Mouse (Mus musculus): ENCODE results near the gene Myocd. TPM values are rescaled to one million over a fixed set of nuclear protein-coding genes. Genes with fewer than 3 reads are reported as not detected.

Myocd gene
- polyA plus RNA-seq (2012; ENCODE audit: insufficient read depth, insufficient read length, low replicate concordance, missing spikeins): not detected in 2 replicates

- 1% methylated on average over 37 of the region's 37 CpGs for WGBS
- Histone ChIP-seq H3K4me3 (ENCODE audit: insufficient read depth, low read depth, low read length) (peak within 1 kb of the TSS; percentile 31), H3K27ac (ENCODE audit: insufficient read depth, low read depth, low read length) (no peak within 1 kb of the TSS), H3K4me1 (ENCODE audit: control insufficient read depth, insufficient read depth, low read length) (peaks cover 11% of the 10 kb centered on the region)
- TF ChIP-seq POLR2A (IDR thresholded peaks at IDR 0.05; ENCODE audit: insufficient read depth, low read depth, low read length): no peak
- TF ChIP-seq CTCF (IDR thresholded peaks at IDR 0.05; ENCODE audit: insufficient read depth, low read depth, low read length): no peak
These were observed at the start of gene Myocd for GRCm38 (mm10) chr11:65269851-65270473. Gene Myocd, minus strand, starts transcription at chr11:65269989.

- H3K27ac ChIP-seq (ENCODE audit: insufficient read depth, low read depth, low read length): no peak overlapping the region
- TF ChIP-seq CTCF (IDR thresholded peaks at IDR 0.05; ENCODE audit: insufficient read depth, low read depth, low read length): no peak
- no peak for TF ChIP-seq POLR2A (IDR thresholded peaks at IDR 0.05; ENCODE audit: insufficient read depth, low read depth, low read length)
- no peaks in the 10 kb centered on the region for H3K4me1 ChIP-seq (ENCODE audit: control insufficient read depth, insufficient read depth, low read length)
- no peak overlapping the region for H3K4me3 ChIP-seq (ENCODE audit: insufficient read depth, low read depth, low read length)
- 93% methylated on average over 3 of the region's 3 CpGs for WGBS
These were observed 34.0 kb upstream of the Myocd start for GRCm38 (mm10) chr11:65303824-65304223.

GRCm38 (mm10) chr11:65294128-65294833 lies 24.5 kb upstream of the Myocd start:
- 87% methylated on average over 10 of the region's 10 CpGs for WGBS
- Histone ChIP-seq H3K4me3 (ENCODE audit: insufficient read depth, low read depth, low read length) (no peak overlapping the region), H3K4me1 (ENCODE audit: control insufficient read depth, insufficient read depth, low read length) (peaks cover 2% of the 10 kb centered on the region; the same call in 1 of the 2 replicates), H3K27ac (ENCODE audit: insufficient read depth, low read depth, low read length) (no peak overlapping the region)
- no peak for TF ChIP-seq CTCF (IDR thresholded peaks at IDR 0.05; ENCODE audit: insufficient read depth, low read depth, low read length)
- no peak for TF ChIP-seq POLR2A (IDR thresholded peaks at IDR 0.05; ENCODE audit: insufficient read depth, low read depth, low read length)

GRCm38 (mm10) chr11:65292994-65293393 lies 23.2 kb upstream of the Myocd start:
- H3K4me3 ChIP-seq (ENCODE audit: insufficient read depth, low read depth, low read length): no peak overlapping the region
- no peak for TF ChIP-seq POLR2A (IDR thresholded peaks at IDR 0.05; ENCODE audit: insufficient read depth, low read depth, low read length)
- no peak for TF ChIP-seq CTCF (IDR thresholded peaks at IDR 0.05; ENCODE audit: insufficient read depth, low read depth, low read length)

GRCm38 (mm10) chr11:65287706-65288105 lies 17.9 kb upstream of the Myocd start:
- H3K4me3 ChIP-seq (ENCODE audit: insufficient read depth, low read depth, low read length): no peak overlapping the region
- 70% methylated on average over 8 of the region's 8 CpGs for WGBS
- TF ChIP-seq POLR2A (IDR thresholded peaks at IDR 0.05; ENCODE audit: insufficient read depth, low read depth, low read length) (no peak), CTCF (IDR thresholded peaks at IDR 0.05; ENCODE audit: insufficient read depth, low read depth, low read length) (no peak)
- H3K4me1 ChIP-seq (ENCODE audit: control insufficient read depth, insufficient read depth, low read length): no peaks in the 10 kb centered on the region
- H3K27ac ChIP-seq (ENCODE audit: insufficient read depth, low read depth, low read length): no peak overlapping the region

More at GRCm38 (mm10) chr11:65292994-65293393, 23.2 kb upstream of the Myocd start:
- no peak overlapping the region for H3K27ac ChIP-seq (ENCODE audit: insufficient read depth, low read depth, low read length)
- H3K4me1 ChIP-seq (ENCODE audit: control insufficient read depth, insufficient read depth, low read length): peaks cover 2% of the 10 kb centered on the region; the same call in 1 of the 2 replicates

- TF ChIP-seq POLR2A (IDR thresholded peaks at IDR 0.05; ENCODE audit: insufficient read depth, low read depth, low read length): no peak
- TF ChIP-seq CTCF (IDR thresholded peaks at IDR 0.05; ENCODE audit: insufficient read depth, low read depth, low read length): no peak
- no peak overlapping the region for H3K27ac ChIP-seq (ENCODE audit: insufficient read depth, low read depth, low read length)
- no peak overlapping the region for H3K4me3 ChIP-seq (ENCODE audit: insufficient read depth, low read depth, low read length)
- 96% methylated on average over 2 of the region's 2 CpGs for WGBS
- no peaks in the 10 kb centered on the region for H3K4me1 ChIP-seq (ENCODE audit: control insufficient read depth, insufficient read depth, low read length)
These were observed 16.4 kb upstream of the Myocd start for GRCm38 (mm10) chr11:65286211-65286610.

- 86% methylated on average over 6 of the region's 6 CpGs for WGBS
- Histone ChIP-seq H3K4me1 (ENCODE audit: control insufficient read depth, insufficient read depth, low read length) (peaks cover 1% of the 10 kb centered on the region), H3K4me3 (ENCODE audit: insufficient read depth, low read depth, low read length) (no peak overlapping the region), H3K27ac (ENCODE audit: insufficient read depth, low read depth, low read length) (no peak overlapping the region)
- TF ChIP-seq POLR2A (IDR thresholded peaks at IDR 0.05; ENCODE audit: insufficient read depth, low read depth, low read length) (no peak), CTCF (IDR thresholded peaks at IDR 0.05; ENCODE audit: insufficient read depth, low read depth, low read length) (no peak)
These were observed 5.7 kb upstream of the Myocd start for GRCm38 (mm10) chr11:65275441-65275840.

GRCm38 (mm10) chr11:65271000-65271399 lies 1.2 kb upstream of the Myocd start:
- Histone ChIP-seq H3K4me1 (ENCODE audit: control insufficient read depth, insufficient read depth, low read length) (peaks cover 11% of the 10 kb centered on the region), H3K27ac (ENCODE audit: insufficient read depth, low read depth, low read length) (no peak overlapping the region), H3K4me3 (ENCODE audit: insufficient read depth, low read depth, low read length) (no peak overlapping the region)
- TF ChIP-seq POLR2A (IDR thresholded peaks at IDR 0.05; ENCODE audit: insufficient read depth, low read depth, low read length) (no peak), CTCF (IDR thresholded peaks at IDR 0.05; ENCODE audit: insufficient read depth, low read depth, low read length) (no peak)
- WGBS: 27% methylated on average over 4 of the region's 4 CpGs

- Histone ChIP-seq H3K27ac (ENCODE audit: insufficient read depth, low read depth, low read length) (no peak overlapping the region), H3K4me3 (ENCODE audit: insufficient read depth, low read depth, low read length) (no peak overlapping the region), H3K4me1 (ENCODE audit: control insufficient read depth, insufficient read depth, low read length) (peaks cover 11% of the 10 kb centered on the region)
- 72% methylated on average over 4 of the region's 4 CpGs for WGBS
- TF ChIP-seq POLR2A (IDR thresholded peaks at IDR 0.05; ENCODE audit: insufficient read depth, low read depth, low read length): no peak
- TF ChIP-seq CTCF (IDR thresholded peaks at IDR 0.05; ENCODE audit: insufficient read depth, low read depth, low read length): no peak
These were observed 1.5 kb downstream of the Myocd start for GRCm38 (mm10) chr11:65268310-65268709.

Measured in olfactory bulb, adult 2 months (tissue).